Mouse (Mus musculus): ENCODE measurements around the gene Ripor2.

- no peak for TF ChIP-seq CTCF (IDR thresholded peaks at IDR 0.05; ENCODE audit: borderline replicate concordance, control insufficient read depth, extremely low read depth, insufficient read depth, low read length, poor library complexity)
- no peak for TF ChIP-seq POLR2A (IDR thresholded peaks at IDR 0.05; ENCODE audit: control insufficient read depth, extremely low read depth, insufficient read depth, low read length, poor library complexity)
Measured at GRCm38 (mm10) chr13:24656719-24657497, 74.9 kb downstream of the Ripor2 start.
